Mouse (Mus musculus) cortical plate, adult 2 months (tissue): ENCODE results near the gene Hebp2.

Experiments used
- CTCF ChIP-seq: fragments of 200-500 bp; IDR thresholded peaks from 2 replicates; pipeline ENCODE4 v1.5.1; 2011; ENCODE audit warnings: mild to moderate bottlenecking, control low read depth, low read length; ENCODE audit not compliant: insufficient read depth; ENCODE audit errors: extremely low read depth
- POLR2A ChIP-seq: fragments of 200-500 bp; IDR thresholded peaks from 2 replicates; pipeline ENCODE4 v1.6.1; 2011; ENCODE audit warnings: mild to moderate bottlenecking, low read length, control low read depth; ENCODE audit not compliant: insufficient read depth; ENCODE audit errors: extremely low read depth

DNA sequence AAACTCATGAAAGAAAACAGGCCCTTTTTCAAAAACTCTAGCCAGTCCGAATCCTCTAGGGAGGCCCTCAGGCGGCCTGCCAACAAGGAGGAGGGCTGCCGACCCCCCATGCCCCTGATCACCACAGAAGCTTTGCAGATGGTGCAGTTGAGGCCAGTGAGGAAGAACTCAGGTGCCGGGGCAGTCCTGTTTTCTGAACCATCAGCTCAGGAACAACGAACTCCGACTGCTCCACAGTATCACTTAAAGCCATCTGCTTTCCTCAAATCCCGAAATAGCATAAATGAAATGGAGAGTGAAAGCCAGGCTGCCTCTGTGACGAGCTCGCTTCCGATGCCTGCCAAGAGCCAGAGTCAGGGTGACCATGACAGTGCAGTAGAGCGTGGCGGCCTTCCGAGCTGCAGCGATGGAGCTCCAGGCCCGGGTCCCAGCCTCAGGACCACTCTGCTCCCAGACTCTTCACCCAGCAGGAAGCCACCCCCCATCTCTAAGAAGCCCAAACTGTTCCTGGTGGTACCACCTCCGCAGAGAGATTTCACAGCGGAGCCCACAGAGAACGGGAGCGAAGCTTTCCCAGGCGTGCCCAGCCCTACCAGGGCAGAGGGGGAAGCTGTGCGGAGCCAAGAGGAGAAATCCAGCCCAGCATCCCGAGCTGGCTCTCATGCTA is 19.6 kb downstream of the Hebp2 start:
- TF ChIP-seq CTCF (no peak), POLR2A (no peak)
